Mouse (Mus musculus) adrenal gland, adult 2 months (tissue): Measurements from ENCODE around the gene Zfp131. TPM values are rescaled to one million over a fixed set of nuclear protein-coding genes. Genes with fewer than 3 reads are reported as not detected.
A peak's percentile ranks its signal among the peaks of the same experiment; 100 is the strongest.
"Not testable (repeated sequence)": the region's sequence is repeated elsewhere in the genome, so short reads cannot be mapped to it uniquely, and the experiment has no call there.

ENCODE experiments used
- DNase-seq: peaks from one replicate; pipeline ENCODE4 v3.0.0; 2021
- long read RNA-seq: library from polyadenylated mRNA; stranded (forward); transcript quantifications from one replicate; pipeline ENCODE4 v2.0.0, GENCODE M21; 2021
- polyA plus RNA-seq: library from polyadenylated mRNA; depleted of rRNA; stranded (reverse); fragments of >200 nt; gene quantifications from 2 replicates; pipeline ENCODE4 v1.2.3, GENCODE M21; 2012; rRNA removed
- total RNA-seq, 2 experiments: library from RNA; stranded (reverse); gene quantifications; 2 replicates each; pipeline ENCODE4 v1.2.3; 2021

Gene Zfp131
- 10 to 100 TPM; 30.3 to 39.3 TPM for total RNA-seq
- 24.7 and 27.3 TPM in 2 replicates for polyA plus RNA-seq
- long read RNA-seq, partial matches to known transcripts: 4 of 11 reads
- long read RNA-seq, other reads (novel, unspliced or antisense): 4 of 11 reads

DNA sequence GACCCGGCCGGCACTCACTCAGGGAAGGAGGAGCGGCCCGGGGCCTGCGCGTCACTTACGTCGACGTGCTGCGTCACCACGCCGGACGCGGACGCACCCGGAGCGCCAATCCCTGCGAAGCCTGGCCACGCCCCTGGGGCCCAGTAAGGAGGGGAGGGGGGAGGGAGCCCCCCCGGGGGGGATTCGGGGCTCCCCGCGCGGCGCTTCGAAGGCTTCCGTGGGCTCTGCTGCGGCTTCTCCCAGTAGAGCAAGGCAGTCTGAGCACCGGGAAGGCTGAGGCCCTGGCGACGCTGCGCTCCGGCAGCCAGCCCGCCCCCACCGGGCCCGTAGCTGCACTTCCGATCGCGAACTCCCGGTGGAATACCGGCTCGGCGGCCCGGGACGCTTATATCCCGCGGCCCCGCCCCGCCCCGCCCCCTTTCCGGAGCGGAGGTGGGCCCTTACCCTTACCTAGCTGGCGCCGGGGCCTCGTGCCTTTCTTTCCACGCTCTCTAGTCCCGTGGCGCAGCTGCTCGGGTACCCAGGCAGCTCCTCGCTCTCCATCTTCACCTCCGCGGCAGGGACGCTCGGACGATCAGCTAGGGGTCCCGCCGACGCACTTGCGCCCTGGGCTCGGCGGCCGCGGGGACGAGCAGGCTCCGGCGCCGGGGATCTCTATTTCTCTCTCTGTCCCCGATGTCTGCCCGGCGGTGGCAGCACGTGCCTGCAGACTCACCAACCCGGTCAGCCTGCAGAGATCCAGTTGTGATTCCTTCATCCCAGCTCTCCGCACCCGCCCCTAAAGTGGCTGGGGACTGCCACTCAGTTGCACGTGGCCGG, at the start of gene Zfp131:
Gene Zfp131, minus strand, starts transcription at position 129 of the 819 bp plus-strand sequence.
- DNase-seq: peak; percentile 97

DNA sequence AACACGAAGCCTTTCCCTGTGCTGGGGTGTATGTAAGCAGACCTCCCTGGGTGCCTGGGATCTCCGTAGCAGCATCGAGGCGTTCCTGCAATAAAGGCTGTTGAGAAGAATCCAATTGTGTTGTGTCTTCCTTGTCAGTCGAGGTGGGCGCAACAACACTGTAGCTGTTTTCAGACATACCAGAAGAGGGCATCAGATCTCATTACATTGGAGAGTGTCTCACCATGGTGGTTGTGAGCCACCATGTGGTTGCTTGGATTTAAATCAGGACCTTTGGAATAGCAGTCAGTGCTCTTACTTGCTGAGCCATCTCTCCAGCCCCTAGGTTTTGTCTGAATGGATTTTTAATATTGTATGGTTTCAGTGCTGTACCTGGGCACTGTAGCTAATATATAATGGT, 49.3 kb upstream of the Zfp131 start:
- DNase-seq: peak; percentile 9

DNA sequence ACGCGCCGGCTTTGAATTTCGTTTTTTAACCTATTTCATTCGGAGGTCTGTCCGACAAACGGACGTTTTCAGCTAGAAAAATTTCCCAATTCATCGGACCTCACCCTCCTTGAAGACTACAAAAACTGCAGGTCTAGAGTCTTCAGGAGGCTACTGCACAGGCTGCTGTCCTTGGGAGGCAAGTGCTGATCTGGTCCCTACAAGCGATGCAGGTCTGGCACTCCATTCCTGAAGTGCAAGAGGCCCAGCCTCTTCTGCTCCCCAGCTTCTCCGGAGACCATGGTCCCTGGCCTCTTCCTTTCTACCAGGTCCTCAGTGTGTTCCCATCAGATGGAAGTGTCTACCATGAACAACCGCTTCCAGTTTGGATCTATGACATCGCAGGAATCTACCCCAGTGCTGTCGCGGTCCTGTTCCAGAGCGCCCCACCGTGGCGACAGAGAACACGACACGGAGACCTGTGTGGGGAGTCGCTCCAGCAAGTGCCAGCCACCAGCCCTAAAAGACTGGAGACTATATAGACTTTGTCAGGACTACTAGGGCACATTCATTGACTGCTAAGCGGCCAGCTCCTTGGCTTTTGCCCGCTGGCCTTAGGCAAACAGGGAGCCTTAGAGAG, 47.1 kb upstream of the Zfp131 start:
- peak; percentile 57 for DNase-seq

DNA sequence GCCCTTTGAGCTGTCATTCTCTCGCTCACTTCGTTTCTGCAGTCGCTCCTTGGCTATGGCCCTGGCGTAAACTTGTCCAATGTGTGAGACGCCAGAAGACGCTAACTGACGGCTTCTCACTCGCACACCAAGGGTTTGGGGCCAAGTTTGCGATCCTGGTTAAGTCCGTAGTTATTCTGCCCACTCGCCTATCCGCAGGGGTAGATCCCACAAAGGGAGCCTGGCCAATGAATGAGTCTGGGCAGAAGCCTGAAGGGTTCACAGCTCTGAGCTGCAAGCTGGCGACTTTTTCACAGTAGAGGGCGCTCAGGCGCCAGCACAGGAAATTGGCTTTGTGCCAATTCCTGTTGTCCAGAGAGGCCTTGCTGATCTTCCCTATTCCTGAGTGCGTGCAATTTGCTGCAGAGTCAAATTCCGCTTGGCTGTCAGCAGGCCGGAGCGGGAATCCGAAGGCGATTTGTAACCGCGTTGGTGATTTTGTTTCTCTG, 45.7 kb upstream of the Zfp131 start:
- peak; percentile 55 for DNase-seq

DNA sequence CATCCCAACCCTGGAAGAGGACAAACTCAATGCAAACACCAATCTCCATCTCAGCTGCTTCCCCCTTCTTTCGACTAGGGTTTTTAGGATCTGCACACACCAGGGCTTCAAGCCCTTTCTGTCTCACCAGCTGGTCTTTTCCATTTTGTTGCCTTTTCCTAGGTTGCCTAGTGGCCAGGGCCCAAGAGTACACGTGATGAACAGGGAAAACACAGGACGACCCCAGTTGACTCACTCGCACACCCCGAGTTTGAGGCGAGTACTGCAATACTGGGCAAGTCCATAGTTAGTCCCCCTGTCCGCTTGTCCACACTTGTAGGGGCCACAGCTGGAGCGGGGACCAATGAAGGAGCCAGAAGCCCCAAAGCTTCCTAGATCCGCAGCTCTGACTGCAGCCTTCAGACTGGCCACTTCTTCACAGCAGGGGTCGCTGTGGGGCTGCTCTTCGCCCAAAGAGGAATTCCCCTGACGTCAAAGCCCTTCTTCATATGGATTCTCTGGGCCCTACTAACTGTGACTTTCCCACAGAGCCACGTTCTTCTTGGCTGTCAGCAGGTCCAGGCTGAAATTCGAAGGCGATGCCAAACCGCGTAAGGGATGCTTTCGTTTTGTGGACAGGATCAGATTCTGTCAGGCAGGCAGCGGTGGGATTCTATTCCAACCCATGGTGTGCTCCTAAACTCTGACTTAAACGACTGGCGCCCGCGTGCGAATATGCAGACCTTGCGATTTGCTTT, 44.8 kb upstream of the Zfp131 start, which contains the start of gene D13Ertd608e:
Gene D13Ertd608e, plus strand, starts transcription at position 687 of the 737 bp plus-strand sequence.
- DNase-seq: peak; percentile 54

DNA sequence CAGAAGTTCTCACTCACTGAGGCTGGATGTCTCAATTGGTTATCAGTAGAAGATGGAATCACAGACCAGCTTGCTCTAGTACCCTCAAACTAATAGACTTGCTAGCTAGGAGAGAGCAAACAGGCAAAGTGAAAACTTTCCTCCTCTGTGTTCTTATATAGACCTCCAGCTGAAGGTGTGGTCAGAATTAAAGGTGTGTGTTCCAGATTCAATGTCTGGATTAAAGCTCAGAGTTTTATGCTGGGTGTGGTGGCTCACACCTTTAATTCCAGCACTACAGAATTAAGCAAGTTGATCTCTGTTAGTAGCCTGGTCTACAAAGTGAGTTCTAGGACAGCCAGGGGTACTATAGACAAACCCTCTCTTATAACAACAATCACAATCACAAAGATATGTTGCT, 39.4 kb upstream of the Zfp131 start, which contains the start of gene AF067063:
Gene AF067063, minus strand, starts transcription at position 101 of the 400 bp plus-strand sequence.
- DNase-seq: not testable (repeated sequence)

DNA sequence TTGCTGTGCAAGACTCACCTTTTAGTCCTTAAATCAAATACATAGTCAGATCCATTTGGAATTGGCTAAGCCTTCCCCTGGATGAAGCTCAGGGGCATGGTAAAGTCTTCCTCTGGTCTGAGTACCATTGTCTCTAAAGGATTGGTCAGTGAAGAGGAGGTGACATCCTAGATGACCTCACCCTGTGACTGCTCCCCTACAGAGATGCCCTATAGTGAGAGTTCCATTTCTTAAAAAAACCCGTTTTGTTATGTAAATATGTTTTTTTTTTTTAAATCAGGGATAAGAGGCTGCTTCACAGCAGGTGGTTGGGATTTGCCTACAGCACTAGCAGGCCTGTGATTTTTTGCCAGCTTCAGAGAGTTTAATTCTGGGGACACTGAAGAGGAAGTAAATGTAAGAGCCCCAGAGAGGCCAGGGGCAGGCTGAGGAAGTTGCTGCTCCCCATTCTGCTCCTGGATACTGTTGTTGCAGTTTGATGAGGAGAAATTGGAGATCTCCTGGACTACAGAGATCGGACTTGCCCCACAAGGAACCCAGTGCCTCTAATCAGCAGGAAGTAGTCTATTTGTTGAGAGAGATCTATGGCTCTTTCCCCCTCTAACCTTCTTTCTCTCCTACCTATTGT, 27.0 kb upstream of the Zfp131 start:
- no peak for DNase-seq

DNA sequence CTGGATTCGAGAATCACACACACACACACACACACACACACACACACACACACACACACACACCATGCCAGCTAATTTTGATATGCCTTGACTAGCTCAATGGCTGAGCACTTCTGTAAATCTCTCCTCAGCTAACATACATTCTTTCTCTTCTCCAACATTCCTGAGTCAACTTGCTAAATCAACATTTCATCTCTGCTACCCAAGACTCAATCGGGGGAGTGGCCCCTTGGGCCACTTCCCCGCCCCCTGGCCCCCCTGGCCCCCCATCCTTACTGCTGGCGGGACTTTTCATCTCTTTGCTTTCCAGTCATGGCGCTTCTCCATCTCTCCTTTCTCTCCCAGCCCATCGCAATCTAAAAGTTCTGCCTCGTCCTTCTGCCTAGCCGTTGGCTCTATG, 26.1 kb upstream of the Zfp131 start:
- DNase-seq: no peak

DNA sequence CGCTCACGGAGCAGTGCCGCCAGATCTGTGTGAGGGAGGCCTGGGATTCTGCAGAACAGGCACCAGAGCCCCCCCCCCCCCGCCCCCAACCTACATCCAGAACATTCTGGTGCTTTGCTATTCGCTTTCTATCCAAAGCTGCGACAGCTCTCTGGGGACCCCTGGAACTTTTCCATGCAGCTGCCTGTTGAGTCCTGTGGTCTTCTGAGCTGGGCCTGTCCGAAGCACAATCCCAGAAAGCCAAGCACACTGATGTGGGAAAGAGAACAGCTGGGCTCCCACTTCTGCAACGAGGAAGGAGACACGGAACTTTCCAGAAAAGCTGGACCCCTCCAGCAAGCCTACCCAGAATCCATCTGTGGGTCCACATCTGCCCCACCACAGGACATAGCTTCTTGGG, 19.3 kb upstream of the Zfp131 start:
- DNase-seq: no peak

DNA sequence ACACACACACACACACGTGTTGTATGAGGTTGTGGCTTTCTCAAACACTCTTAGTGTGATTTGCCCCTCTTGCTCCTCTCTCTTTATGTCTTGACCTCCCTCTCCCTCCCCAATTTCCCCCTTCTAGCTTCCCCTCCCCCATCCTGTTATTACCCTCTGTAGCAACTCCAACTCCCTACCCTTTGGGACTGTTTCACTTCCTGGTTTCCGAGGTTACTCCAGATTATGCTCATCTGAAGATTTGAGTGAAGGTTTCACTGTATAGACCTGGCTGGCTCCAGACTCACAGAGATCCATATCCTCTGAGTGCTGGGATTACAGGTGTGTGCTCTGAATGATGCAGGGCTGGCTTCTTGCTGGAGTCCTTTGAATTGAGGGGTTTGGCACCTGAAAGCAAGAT, 18.2 kb upstream of the Zfp131 start:
- DNase-seq: no peak

DNA sequence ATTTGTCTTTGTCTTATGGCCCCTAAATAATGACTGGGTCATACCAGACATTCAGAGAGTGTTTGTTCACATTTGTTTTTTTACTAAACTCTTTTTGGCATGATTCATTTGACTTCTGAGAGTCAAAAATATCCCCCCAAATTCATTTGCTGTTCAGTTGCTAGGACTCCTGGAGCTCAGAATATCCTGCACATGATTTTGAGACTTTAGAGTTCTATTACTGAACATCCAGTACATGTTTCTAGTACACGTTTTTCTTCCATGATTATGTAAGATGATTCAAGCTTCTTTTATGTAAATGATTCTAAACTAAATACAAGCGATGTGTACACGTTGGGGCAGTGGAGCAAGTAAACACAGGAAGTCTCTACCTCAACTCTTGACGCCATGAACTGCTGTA, 7.0 kb upstream of the Zfp131 start:
- DNase-seq: no peak

DNA sequence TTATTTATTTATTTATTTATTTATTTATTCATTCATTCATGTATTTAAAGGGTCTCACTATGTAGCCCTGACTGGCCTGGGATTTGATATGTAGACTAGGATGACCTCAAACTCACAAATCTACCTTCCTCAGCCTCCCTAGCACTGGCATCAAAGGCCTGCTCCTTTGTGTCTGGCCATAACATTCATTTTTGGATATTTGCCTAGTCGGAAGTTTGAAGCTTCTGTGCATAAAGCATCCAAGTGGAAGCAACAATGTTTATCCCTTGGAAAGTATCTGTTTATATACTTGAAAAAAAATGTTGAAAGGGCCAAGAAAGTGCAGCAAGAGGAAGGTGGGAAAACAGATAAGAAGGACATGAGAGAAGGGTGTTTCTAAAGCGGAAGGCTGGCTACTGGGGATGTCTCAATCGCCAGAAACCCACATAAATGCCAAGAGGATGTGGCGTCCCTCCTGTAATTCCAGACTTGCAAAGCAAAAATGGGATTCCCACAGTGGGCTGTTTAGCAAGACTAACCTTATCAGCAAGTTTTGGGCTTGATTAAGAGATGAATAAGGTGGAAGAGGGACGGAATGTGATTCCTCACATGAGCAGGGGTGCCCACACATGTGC, 2.2 kb upstream of the Zfp131 start:
- no peak for DNase-seq

DNA sequence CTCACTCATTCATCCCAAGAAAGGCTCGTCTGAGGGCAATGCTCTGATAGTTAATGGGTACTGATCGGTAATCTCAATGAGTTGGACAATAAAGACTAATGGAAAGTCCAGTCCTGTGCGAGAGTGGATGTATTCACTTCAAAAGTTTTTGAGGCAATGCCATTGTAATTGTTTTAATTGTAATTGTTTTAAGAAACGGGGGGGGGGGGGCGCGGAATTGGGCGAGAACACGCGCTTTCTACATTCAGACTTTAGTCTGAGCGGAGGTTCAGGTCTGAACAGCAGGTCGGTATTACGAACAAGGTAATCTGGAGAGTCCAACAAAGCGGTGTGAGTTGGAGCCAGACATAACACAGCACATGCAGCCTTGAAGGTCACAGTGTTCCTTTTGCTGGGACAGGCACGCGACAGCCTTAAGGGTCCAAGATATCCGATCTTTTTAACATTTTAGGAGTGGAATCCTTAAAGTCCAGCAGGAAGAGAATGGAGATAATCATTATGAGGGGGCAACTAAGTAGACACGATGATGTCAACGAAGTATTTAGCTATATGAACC, 969 bp upstream of the Zfp131 start:
- peak; percentile 19 for DNase-seq

DNA sequence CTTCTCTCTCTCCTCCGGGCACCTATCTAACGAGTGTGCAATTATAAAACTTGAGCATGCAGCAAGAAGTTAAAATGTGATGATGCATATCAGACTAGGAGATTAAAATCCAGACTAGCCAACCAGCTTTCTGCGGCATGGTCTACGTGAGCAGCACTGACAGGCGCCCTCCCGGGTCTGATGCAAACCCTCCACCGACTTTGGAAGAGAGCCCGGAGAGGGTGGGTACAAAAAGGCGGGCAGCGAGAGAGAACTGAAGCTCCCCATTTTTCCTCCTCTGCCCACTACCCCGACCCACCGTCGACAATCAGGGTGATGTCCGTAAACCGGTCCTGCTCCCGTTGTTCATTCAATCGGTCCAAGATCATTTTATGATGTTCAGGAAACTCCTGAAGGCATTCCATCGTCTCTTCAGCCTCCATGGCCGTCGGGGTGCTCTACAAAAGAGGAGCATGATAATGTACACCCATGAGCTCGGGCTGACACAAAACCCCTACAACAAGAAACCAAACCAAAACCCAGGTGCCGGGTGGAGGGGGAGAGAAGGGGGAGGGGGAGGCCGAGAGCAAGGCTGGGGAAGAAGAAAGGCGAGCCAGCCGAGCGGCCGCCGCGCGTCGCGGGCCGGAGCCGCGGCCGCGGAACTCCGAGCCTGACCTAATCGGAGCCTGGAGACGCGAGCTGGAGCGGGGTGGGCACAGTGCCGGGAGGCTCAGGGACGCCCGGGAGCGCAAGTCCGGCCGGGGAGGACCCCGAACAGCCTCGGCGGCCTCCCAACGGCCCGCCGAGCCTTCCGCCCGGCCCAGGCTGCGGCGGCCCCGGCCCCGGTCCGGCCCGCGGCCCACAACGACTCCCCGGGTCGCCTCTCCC, 605 bp downstream of the Zfp131 start:
- DNase-seq: peak; percentile 74

DNA sequence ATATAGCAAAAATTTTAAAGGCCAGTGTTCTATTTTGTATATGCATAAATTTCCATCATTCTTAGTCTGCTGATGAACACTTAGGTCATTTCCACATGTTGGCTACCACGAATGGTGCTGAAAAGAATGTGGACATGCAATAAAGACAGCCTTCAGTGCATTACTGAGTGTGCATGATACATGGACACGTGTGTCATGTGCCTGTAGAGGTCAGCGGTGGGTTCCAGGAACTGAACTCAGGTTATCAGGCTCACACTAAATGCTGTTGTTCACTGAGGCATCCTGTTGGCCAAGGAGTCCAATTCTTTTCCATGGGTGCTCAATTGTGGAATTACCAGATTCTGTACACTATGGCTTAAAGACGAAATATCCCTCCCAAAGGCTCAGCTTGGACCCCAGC, 7.1 kb downstream of the Zfp131 start:
- no peak for DNase-seq

DNA sequence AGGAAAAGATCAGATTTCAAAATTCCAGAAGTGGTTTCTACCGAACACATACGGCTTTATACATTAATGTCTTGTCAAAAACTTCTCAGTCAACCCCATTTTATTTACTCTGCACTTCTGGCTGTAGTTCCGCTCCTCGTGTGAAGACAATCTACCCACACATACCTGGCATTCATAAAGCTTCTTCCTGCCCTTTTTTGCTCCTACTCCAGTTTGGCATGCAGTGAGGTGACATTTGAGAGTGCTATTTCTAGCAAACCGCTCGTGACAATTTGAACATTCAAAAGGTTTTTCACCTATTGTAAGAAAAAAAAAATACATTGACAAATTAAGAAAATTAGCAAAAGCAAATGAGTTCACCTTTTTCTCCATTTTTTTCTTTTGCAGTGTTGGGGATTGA, 22.1 kb downstream of the Zfp131 start:
- no peak for DNase-seq

DNA sequence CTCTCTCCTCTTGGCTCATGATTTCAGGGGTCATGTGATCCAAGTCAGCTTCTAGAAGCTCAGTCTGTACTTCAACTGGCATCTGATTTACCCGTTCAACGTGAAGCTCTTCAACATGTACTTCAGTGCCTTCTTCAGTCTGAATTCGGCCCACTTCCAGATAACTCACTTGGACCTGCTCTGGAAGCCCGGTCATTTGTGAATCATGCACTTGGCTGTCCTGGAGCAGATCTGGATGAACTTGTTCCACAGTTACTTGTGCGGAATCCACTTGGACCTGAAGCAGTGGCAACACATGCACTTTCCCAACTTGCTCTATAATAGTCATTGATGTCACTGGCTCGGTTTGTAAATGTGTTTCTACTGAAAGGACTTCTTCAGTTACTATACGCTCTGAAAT, 24.2 kb downstream of the Zfp131 start:
- DNase-seq: no peak

DNA sequence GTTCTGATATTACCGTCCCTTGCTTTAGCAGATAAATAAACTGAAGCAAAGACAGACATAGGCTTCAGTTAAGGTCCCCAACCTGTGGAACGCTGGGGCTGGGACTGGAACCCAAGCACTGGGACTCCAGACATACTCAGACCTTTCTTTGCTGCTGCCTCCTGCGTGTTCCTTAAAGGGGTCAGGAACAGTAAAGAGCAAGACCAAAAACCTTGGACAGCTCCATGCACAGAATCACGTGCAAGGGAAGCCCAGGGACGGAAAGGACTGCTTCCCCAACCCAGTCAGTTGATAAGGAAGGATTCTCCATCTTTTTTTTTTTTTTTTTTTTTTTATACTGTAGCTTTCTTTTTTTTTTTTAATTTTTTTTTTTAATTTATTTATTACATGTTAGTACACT, 33.9 kb downstream of the Zfp131 start:
- no peak for DNase-seq

DNA sequence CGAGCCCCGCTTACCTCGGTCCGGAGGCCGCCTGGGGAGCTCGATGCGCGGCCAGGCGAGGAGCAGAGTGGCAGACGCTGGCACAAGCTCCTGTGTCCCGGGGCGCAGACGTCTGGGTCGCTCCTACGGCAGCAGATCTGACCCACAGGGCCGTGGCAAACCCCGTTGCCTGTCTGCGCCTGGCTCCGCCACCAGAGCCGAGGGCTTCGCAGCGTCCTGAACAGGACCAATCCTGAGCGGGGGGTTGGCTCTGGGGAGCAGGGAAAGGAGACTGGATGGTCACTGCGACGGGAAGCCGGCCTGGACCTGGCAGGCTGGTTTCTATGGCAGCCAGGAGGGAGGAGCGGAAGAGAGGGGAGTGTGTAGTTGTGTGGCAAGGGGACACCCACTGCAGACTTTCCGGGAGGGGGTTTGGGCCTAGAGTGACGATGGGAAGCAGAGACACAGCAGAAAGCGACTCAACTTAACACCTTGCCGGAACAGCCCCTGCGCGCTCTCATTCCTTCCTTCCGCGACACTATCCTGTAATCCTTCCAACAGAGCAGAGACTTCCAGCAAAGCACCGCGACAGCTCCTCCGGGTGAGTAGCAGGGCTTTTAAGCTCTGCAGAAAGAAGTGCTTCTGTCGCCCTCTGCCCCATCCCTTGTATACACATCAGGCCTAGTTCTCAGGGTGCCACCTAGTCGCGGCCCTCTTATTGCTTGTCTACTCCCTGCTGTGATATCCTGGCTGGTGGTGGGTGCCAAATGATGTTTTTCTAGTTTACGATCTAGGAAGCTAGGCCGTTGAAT, 34.8 kb downstream of the Zfp131 start, which contains the start of gene Nim1k:
Gene Nim1k, minus strand, starts transcription at position 202 of the 791 bp plus-strand sequence.
- DNase-seq: peak; percentile 94
